Mouse (Mus musculus) ES-Bruce4 (cell line): ENCODE data around the gene Nxf1.

ENCODE experiments used
- CTCF ChIP-seq: IDR thresholded peaks from one replicate; pipeline ENCODE4 v1.8.1; 2011; ENCODE audit warnings: low read depth, low read length
- POLR2A ChIP-seq: IDR thresholded peaks from one replicate; pipeline ENCODE4 v1.8.1; 2011; ENCODE audit warnings: low read length; ENCODE audit not compliant: insufficient read depth

GRCm38 (mm10) chr19:8734334-8734733, 22.5 kb upstream of the Nxf1 start:
- TF ChIP-seq CTCF (no peak), POLR2A (no peak)
